Mouse (Mus musculus) layer of hippocampus, postnatal 14 days (tissue): ENCODE measurements around the gene Olfr123. TPM values are rescaled to one million over a fixed set of nuclear protein-coding genes. Genes with fewer than 3 reads are reported as not detected.

Experiments
- DNase-seq, 2 experiments: peaks; one replicate each; pipeline ENCODE4 v3.0.0; 2021 to 2022; ENCODE audit warnings: low spot score in 2 of 2, mixed read lengths in 1 of 2
- long read RNA-seq, 2 experiments: library from polyadenylated mRNA; stranded (forward); transcript quantifications; one replicate each; pipeline ENCODE4 v2.0.0; 2021
- total RNA-seq, 2 experiments: library from RNA; stranded (reverse); gene quantifications; 2 replicates each; pipeline ENCODE4 v1.2.3; 2021

The Olfr123 gene
- not detected for total RNA-seq
- long read RNA-seq, experiment 1 = 0 reads
- long read RNA-seq, experiment 2 = 0 reads

- DNase-seq = no peak
Observed at GRCm38 (mm10) chr17:37793229-37793628, at the start of gene Olfr123. Olfr123 (plus strand) TSS chr17:37793529.

GRCm38 (mm10) chr17:37768307-37768706 is 25.0 kb upstream of the Olfr123 start, which contains the start of gene Olfr122:
Olfr122 (plus strand) TSS chr17:37768607.
- DNase-seq = no peak

GRCm38 (mm10) chr17:37799588-37799987 is 6.3 kb downstream of the Olfr123 start, which contains the start of gene Olfr124:
Olfr124 (plus strand) TSS chr17:37799888.
- no peak for DNase-seq

- DNase-seq = no peak
Observed at GRCm38 (mm10) chr17:37832649-37833048, 39.3 kb downstream of the Olfr123 start, which contains the start of gene Olfr125. Olfr125 (plus strand) TSS chr17:37832949.

- no peak for DNase-seq
Observed at GRCm38 (mm10) chr17:37847183-37847582, 53.9 kb downstream of the Olfr123 start, which contains the start of gene Olfr126. Olfr126 (plus strand) TSS chr17:37847483.

Other genes starting within 250 kb of the Olfr123 start
- not detected for gene Olfr112, start 224.1 kb upstream of the Olfr123 start, total RNA-seq
- not detected for gene Olfr113, start 215.9 kb upstream of the Olfr123 start, total RNA-seq
- not detected for gene Olfr114, start 200.8 kb upstream of the Olfr123 start, total RNA-seq
- not detected for gene Olfr115, start 166.4 kb upstream of the Olfr123 start, total RNA-seq
- gene Olfr116, start 166.3 kb upstream of the Olfr123 start, total RNA-seq = not detected
- gene Olfr117, start 129.7 kb upstream of the Olfr123 start, total RNA-seq = not detected
- gene Olfr118, start 126.5 kb upstream of the Olfr123 start, total RNA-seq = not detected
- not detected for gene Olfr119, start 97.0 kb upstream of the Olfr123 start, total RNA-seq
- not detected for gene Olfr120, start 71.7 kb upstream of the Olfr123 start, total RNA-seq
- not detected for gene Olfr121, start 44.7 kb upstream of the Olfr123 start, total RNA-seq
- gene Olfr122, start 24.9 kb upstream of the Olfr123 start, total RNA-seq = not detected
- not detected for gene Olfr124, start 6.4 kb downstream of the Olfr123 start, total RNA-seq
- not detected for gene Olfr125, start 39.4 kb downstream of the Olfr123 start, total RNA-seq
- not detected for gene Olfr126, start 54.0 kb downstream of the Olfr123 start, total RNA-seq
- not detected for gene Olfr127, start 106.9 kb downstream of the Olfr123 start, total RNA-seq
- not detected for gene Olfr128, start 127.0 kb downstream of the Olfr123 start, total RNA-seq
- gene Olfr761, start 159.6 kb downstream of the Olfr123 start, total RNA-seq = not detected